Mouse (Mus musculus): Measurements from ENCODE around the gene Trir.

The Trir gene

DNA sequence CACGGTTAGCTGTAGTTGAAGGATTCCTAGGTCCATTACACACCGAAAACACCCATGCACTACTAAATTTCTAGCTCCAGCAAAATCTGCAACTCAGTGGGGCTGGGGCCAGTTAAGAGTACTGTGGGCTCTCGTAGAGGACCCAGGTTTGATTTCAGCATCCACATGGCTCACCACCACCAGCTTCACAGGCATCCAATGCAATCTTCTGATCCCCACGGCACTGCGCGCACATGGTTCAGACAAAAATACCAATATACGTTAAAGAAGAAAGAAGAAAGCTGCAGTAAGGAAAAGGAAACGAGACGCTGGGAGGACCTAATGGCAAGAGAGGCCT lies 9.7 kb downstream of the Trir start:
- no peak for DNase-seq (ENCODE audit: low spot score in 2 of 2)

DNA sequence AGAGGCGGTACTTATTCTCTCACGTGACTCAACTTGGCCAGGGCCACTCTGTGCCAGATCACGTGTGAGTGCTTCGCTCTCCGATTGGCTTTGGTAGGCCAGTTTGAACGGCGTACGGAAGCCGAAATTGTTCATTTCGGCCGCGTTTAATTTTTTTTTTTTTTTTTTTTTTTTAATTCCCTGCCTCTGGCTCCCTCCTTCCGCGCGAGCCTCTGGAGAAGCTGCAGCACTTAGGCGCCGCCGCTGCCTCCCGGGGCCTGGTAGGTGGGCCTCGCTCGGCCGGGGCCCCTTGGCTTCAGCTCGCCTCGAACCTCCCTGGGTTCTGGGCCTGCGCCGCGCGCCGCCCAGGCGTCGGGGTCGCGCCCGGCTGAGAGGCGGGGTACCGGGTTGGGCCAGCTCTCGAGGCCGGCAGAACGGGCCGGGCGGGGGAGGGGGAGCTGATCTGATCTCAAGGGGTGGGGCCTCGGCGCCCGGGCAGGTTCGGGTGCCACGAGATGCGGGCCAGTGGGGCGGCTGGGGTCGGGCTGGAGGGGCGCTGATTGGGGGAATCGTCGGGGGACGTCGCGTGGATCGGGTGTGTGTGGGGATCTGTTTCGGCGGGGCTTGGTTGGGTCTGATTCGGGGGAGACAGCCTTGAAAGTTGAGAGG lies 10.2 kb downstream of the Trir start, which contains the start of gene Tnpo2:
Tnpo2 (plus strand) TSS at position 198 of the 648 bp plus-strand sequence.
- peak; percentile 82 to 85 for DNase-seq (ENCODE audit: low spot score in 2 of 2)

DNA sequence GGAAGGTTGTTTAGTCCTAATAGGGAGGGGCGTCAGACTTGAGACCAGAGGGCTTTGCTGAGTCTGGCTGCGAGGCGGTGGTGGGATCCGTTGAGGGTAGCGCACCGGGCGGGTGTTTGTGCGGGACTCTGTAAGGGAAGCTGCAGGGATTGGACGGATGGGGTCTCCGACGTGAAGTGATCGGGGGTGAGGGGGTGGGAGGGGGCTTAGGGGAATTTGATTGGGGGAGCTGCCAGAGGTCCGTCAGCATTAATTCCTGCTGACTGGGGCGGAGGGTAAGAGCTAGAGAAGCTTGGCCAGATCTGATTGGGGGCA lies 10.7 kb downstream of the Trir start:
- no peak for DNase-seq (ENCODE audit: low spot score in 2 of 2)

DNA sequence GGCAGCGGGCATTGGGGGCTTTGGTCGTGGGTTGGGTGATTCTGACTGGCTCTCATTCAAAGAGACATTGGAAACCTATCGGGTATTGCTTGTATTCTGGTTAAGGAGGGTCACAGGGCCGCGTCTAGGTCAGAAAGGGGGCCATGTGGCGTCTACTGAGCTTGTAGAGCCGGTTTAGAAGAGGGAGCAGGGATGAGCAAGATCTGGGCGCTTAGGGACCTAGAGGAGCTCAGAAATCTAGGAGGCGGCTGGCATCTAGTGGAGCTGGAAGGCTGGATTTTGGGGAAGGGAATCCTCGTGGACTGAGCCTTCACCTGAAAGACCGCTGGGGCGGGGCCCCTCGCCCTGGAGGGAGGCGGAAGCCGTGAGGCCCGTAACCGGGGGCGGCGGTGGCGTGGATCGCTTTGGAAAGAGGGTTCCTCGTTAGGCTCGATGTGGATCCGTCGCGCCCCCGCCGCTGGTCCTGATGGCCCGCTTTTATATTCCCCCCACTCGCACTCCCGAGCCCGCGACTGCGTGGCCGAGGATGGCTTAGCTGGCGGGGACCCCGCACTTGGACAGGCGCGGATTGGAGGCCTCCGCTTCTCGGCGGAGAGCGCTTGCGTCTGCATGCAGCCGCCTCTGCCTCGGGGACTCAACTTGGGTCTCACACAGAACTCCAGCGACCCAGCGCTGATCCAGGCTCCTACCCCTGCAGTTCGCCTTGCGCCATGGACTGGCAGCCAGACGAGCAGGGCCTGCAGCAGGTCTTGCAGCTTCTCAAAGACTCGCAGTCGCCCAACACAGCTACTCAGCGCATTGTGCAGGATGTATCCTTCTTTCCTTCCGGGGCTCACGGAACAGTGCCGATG lies 11.3 kb downstream of the Trir start:
- peak; percentile 70 to 71 for DNase-seq (ENCODE audit: low spot score in 2 of 2)

DNA sequence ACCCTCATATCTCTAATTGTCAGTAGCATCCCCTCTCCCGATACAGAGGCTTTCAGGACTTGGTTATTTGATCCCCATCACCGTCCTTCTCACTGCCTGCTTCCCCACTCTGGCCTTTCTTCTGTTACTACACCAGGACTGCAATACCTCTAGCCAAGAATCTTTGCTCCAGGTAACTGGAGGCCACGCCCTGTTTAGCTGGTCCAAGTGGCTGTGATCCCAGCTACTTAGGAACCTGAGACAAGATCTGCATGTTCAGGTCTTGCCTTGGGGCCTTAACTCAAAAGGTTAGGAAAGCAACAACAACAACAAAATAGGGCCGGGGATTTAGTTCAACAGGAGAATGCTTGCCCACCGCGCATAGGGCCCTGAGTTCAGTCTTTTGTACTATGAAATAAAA lies 17.0 kb downstream of the Trir start:
- no peak for DNase-seq (ENCODE audit: low spot score in 2 of 2)

DNA sequence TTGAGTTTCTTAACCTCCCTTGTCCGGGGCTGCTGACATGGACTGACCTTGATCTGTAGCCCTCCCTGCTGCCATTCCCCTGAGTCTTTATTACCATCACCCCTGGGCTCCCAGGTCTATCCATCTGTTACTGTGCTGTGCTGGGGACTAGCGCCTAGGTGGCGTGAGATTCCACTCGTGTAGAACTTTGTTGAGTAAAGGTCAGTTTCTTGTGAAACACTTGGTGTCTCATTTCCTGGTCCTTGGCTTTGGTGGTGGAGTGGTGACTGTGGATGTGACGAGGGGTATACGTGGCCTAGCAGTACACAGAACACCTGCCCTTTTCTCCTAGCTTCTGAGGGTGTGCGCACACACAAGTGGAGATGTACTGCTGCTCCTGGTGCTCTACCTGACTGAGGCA lies 30.7 kb downstream of the Trir start:
- DNase-seq (ENCODE audit: low spot score in 2 of 2): no peak

DNA sequence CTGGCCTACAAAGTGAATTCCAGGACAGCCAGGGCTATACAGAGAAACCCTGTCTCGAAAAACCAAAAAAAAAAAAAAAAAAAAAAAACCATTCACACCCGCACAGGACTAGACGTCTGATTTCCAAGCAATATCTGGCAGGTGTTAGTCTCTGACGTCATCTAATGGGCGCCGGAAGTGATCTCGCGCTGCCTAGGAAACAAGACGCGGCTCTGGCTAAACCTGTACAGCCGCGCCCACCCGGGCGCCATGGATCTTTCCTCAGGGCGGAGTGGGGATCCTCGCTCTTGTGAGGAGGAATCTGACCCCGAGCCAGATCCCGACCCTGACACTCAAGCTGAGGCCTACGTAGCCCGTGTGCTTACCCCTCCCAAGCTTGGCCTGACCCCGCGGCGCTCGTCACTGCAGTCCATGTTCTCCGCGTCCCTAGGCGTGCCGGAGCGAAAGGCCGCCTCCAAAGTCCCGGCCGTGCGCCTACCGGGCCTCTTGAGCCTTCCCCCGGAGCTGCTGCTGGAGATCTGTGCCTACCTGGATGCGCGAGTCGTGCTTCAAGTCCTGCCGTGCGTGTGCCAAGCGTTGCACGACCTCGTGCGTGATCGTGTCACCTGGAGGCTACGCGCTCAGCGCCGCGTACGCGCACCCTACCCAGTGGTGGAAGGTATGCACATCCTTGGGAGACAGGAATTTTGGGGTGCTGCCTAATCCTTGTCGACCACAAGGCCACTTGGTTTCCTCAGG lies 33.4 kb downstream of the Trir start, which contains the start of gene Fbxw9:
Fbxw9 (plus strand) TSS at position 177 of the 738 bp plus-strand sequence.
- DNase-seq (ENCODE audit: low spot score in 2 of 2): peak; percentile 80

DNA sequence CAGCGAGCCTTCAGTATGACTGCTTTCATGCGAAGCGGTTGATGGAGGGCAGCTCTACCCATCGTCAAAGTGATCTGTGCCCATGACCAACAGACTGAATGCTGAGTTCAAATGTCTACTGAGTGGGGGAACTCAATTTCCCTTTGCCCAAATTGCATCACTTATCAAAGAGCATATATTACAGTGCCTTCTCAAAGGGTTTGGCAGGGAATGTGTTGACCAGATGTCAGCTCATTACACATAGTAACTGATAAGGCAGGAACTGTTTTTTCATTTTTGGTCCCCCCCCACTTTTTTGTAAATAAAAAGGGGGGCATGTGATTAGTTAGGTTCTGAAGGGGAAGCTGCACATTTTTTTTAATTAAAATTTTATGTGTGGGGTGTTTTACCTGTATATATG lies 36.0 kb downstream of the Trir start:
- no peak for DNase-seq (ENCODE audit: low spot score in 2 of 2)

DNA sequence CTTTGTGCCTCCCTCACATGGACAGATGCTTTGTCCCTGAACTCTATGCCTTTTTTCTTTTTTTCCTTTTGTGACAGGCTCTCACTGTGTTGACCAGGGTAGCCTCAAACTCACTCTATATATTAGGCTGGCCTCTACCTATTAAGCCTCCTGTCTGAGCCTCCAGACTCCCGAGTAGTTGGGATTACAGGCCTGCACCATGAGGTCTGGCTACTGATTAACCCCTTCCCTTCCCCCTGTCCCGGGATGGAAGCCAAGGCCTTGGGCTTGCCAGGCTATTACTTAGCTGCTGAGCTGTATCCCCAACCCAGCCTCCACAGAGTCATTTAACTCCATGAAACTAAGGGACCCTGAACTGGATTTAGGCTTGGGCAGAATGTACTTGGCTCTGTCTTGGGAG lies 38.6 kb downstream of the Trir start:
- no peak for DNase-seq (ENCODE audit: low spot score in 2 of 2)

DNA sequence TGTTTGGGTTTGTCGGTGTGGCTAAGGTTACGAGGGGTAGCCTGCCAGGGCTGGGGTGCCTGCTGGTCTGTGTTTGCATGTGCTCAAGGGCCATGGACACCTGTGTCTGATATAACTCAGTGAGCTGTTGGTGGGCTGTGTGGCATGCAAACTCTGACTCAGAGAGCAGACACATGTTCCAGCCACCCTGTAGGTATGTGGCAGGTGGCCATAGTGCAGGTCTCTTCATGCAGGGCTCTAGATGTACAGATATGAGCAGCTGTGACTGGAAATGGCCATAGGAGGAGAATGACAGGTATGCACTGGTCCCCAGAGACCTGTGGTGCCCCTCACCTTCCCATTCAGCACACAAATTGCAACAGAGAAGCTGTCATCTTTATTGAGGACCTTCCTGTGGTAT lies 40.5 kb downstream of the Trir start:
- DNase-seq (ENCODE audit: low spot score in 2 of 2): no peak

DNA sequence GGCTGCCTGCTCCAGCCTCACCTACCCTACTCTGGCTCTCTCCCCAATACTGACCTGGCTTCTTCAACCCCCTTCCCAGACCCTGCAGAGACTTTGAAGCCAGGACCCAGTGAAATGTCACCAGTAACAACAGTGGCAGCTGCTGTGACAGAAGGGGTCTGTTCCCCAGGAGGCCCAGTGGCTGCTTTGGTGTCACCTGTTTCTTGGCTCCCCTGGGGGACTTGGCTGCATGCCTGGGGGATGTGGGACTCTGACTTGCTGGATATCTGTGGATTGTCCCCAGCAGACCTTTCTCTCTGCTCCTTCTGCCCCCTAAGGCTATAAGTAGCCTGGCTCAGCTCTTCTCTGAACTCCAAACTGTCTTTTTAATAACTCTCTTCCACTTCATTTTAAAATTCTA lies 41.4 kb downstream of the Trir start, which contains the start of gene Gm5741:
Gm5741 (minus strand) TSS at position 1 of the 400 bp plus-strand sequence.
- no peak for DNase-seq (ENCODE audit: low spot score in 2 of 2)

DNA sequence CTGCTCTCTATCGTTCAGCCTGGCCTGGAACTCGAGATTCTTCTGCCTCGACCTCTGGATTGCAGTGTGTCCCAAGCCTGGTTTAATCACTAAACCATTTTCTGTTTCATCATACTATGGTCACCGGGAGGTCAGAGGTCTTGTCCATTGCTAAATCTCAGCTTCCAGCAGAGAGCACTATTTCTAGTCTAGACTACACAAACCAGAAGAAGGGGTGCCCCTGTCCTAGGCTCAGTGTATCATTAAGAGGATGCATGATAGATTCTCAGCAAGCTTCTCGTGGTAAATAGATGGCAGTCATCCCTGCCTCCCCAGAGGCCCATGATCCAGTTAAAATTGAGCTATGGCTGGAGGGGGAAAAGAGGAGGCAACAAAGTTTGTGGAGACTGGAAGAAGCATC lies 44.4 kb downstream of the Trir start:
- no peak for DNase-seq (ENCODE audit: low spot score in 2 of 2)

DNA sequence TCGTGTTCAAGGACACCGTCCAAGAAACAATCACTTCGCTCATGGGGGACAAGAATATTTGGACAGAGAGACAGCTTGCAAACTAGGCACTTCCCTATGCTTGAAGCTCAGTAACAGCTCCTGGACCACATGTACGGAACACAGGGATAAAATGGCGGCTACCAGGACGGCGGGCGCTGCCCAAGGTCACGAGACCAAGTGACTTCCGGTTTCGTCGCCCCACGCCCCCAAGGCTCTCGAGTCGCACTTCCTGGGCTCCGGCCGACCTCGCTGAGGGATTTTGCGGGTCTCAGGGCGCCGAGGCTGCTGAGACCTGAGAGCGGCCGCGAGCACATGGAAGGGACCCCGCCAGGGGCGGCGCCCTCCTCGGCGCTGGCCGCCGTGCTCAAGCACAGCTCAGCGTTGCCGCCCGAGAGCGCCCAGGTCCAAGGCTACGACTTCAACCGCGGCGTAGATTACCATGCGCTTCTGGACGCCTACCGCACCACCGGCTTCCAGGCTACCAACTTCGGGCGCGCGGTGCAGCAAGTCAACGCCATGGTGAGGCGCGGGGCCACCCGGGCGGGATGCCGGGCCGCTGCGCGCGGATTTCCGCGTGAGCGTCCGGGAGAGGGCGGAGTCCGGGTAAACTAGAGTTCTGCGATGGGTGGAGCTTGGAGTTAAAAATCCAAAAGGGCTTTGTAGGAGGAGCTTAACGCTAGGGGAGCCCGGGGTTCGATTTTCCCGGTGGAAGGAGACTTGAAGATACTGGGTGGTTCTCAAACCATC lies 45.1 kb downstream of the Trir start, which contains the start of gene Dhps:
Dhps (plus strand) TSS at position 244 of the 768 bp plus-strand sequence.
- DNase-seq (ENCODE audit: low spot score in 2 of 2): peak; percentile 83 to 84

DNA sequence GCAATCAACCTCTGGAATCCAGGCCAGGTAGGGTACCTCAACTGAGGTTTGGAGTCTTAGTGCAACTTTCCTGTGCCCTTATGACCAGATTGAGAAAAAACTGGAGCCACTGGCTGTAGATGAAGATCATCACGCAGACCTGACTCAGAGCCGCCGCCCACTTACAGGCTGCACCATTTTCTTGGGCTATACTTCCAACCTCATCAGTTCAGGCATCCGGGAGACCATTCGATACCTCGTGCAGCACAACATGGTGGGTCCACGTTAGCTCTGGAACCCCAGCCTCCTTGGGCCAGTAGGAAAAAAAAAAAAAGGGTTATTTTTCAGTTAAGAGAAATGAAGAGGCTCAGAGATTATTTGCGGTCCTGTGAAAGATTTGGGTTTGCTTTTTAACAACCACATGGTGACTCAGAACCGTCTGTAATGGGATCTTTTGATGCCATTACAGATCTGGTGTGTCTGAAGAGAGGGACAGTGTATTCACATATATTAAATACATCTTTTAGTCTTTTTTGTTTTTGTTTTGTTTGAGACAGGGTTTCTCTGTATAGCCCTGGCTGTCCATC lies 45.8 kb downstream of the Trir start:
- DNase-seq (ENCODE audit: low spot score in 2 of 2): no peak

DNA sequence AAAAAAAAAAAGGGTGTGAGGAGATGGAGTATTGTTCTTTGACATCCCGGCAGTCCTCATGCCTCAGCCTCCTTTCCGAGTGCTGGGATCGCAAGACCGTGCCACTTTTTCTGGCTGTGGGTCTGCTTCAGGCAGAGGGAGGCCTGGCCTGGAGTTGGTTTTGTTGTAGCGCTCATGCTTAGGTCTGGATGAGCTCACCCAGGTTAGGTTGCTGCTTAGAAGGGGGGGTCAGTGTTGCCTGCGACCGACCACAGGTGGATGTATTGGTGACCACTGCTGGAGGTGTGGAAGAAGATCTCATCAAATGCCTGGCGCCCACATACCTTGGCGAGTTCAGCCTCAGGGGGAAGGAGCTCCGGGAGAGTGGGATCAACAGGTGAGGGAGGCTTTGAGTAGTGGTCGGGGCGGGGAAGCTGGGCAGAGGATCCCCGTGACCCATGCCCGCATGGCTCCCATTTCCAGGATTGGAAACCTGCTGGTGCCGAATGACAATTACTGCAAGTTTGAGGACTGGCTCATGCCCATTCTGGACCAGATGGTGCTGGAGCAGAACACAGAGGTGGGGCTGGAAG lies 46.5 kb downstream of the Trir start:
- no peak for DNase-seq (ENCODE audit: low spot score in 2 of 2)

DNA sequence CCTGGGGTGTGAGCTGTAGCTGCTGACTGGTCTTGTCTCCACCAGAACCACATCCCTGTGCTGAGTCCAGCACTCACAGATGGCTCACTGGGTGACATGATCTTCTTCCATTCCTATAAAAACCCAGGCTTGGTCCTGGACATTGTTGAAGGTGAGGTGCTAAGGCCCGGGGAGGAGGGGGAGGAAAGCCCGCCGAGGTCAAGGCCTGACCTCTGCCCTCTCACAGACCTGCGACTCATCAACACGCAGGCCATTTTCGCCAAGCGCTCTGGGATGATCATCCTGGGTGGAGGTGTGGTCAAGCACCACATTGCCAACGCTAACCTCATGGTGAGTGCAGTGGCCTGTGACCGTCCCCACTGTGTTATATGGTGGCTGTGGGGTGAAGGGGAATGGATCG lies 47.5 kb downstream of the Trir start:
- DNase-seq (ENCODE audit: low spot score in 2 of 2): no peak

DNA sequence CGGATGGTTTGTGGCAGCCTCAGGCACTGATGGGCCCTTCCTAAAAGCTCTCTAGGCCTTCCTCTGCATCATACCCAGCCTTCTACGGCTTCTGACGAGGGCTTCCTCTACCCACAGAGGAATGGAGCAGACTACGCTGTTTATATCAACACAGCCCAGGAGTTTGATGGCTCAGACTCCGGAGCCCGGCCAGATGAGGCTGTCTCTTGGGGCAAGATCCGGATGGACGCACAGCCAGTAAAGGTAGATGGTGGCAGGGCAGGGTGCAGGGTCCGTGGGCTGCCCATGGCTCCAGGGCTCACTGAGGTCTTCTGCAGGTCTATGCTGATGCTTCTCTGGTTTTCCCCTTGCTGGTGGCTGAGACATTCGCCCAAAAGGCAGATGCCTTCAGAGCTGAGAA lies 48.0 kb downstream of the Trir start:
- no peak for DNase-seq (ENCODE audit: low spot score in 2 of 2)

DNA sequence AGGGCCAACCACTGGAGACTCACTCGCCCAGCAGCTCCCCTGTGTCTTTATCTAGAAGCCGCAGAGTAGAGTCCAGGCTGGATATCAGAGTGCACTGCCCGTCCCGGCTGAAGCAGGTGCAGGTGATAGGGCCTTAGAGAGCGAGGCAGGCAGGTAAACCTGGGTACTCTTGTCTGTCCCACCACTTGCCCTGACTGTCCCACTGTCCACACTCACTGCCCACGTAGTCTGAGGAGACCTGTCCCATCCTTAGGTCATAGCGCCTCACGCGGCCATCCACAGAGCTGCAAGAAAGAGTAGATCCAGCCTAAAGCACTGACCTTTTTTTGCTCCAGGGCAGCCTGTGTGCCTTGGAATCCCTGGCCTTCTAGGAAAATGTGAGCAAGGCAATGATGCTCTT lies 49.4 kb downstream of the Trir start:
- no peak for DNase-seq (ENCODE audit: low spot score in 2 of 2)

DNA sequence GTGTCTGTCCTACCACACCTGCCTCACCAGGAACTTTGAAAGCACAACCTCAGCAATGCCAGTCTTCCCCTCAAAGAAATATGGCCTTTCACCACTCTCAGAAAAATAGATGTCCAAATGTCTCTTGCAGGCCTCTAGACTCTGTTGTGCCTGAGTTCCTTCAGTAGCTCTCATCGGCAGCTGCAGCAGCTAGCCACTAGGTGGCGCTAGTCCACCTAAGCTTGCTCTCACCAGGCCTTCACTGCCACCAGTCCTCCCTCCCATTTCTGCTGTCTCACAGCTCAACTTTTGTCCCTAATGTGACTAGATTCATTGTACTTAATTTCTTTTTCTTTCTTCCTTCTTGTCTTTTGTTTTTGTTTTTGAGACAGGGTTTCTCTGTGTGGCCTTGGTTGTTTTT lies 50.4 kb downstream of the Trir start:
- DNase-seq (ENCODE audit: low spot score in 2 of 2): peak; percentile 60 to 78
